Mouse (Mus musculus) small intestine, adult 2 months (tissue): ENCODE results near the gene Map2. TPM values are rescaled to one million over a fixed set of nuclear protein-coding genes. Genes with fewer than 3 reads are reported as not detected.

Source experiments
- H3K27ac ChIP-seq: fragments of 200-500 bp; 2 replicates; pipeline ENCODE4 v1.5.1; 2012; ENCODE audit warnings: low read depth, low read length, control low read depth, inconsistent platforms; ENCODE audit not compliant: insufficient read depth
- H3K27me3 ChIP-seq: fragments of 200-500 bp; 2 replicates; pipeline ENCODE4 v1.6.1; 2012; ENCODE audit warnings: mild to moderate bottlenecking, moderate library complexity, low read length, inconsistent platforms; ENCODE audit not compliant: control insufficient read depth, insufficient read depth
- H3K36me3 ChIP-seq: fragments of 200-500 bp; 2 replicates; pipeline ENCODE4 v1.6.1; 2012; ENCODE audit warnings: mild to moderate bottlenecking, low read length, control low read depth, inconsistent platforms; ENCODE audit not compliant: control insufficient read depth, insufficient read depth
- H3K4me1 ChIP-seq: fragments of 200-500 bp; 2 replicates; pipeline ENCODE4 v1.6.1; 2012; ENCODE audit warnings: low read length, inconsistent platforms, mixed read lengths; ENCODE audit not compliant: control insufficient read depth, insufficient read depth, insufficient read length
- H3K4me3 ChIP-seq: fragments of 200-500 bp; 2 replicates; pipeline ENCODE4 v1.5.1; 2012; ENCODE audit warnings: low read depth, mild to moderate bottlenecking, control low read depth, inconsistent platforms, low read length, moderate library complexity
- CTCF ChIP-seq: fragments of 200-500 bp; IDR thresholded peaks from 2 replicates; pipeline ENCODE4 v1.5.1; 2012; ENCODE audit warnings: low read depth, mild to moderate bottlenecking, control low read depth, inconsistent platforms, low read length, moderate library complexity, mixed read lengths; ENCODE audit not compliant: insufficient replicate concordance, insufficient read length; ENCODE audit errors: extremely low read depth
- POLR2A ChIP-seq: fragments of 200-500 bp; IDR thresholded peaks from 2 replicates; pipeline ENCODE4 v1.6.1; 2012; ENCODE audit warnings: low read depth, mild to moderate bottlenecking, control low read depth, inconsistent platforms, low read length, moderate library complexity
- WGBS: fragments of 180-500 bp; shearing (Covaris S2); methylation state at CpG from one replicate; pipeline ENCODE4 v1.1.7; 2018; 5-methylcytosine and 5-hydroxymethylcytosine counted together
- polyA plus RNA-seq: library from polyadenylated mRNA; depleted of rRNA; stranded (reverse); fragments of >200 nt; gene quantifications from 2 replicates; pipeline ENCODE4 v1.2.3, GENCODE M21; 2012

Gene Map2
- polyA plus RNA-seq, 1 experiment = 1.3 TPM

- TF ChIP-seq CTCF = no peak
- no peak for TF ChIP-seq POLR2A
- WGBS = 38% methylated on average over 1 of the region's 1 CpGs
These were observed 164.1 kb downstream of the Map2 start for GRCm38 (mm10) chr1:66339213-66339612.

DNA sequence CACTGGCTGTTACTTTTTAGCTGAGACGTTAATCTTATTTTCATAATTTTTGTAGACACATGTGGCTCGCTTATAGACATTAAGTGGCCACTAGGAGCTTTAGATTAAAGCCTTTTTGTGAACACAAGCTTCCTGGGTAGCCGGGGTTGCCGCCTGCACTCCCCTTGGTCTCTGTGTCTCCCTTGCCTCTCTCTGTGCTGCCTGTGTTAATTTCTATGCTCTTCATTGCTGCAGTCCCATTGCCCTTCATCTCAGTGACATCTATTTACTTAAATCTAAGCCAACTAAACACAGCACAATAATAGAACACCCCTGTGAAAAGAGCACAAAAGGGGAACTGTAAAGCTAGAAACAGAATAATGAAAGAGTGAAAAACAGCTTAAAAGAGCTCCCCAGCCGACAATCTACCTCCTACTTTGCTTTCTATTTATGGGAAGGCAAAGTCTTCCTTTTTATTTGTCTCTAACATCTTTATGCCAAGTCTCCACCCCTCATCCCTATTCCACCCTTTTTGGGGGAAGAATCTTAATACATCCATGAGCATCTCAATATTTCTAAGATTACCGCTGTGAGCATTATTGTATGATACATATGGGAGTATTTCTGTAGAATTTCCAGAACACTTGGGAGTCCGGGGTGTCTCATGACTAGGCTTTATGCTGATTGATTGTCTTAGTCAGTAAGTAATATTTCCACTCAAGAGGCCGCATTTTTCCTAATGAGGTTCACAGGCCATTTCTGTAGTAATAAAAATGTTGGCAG lies 173.5 kb downstream of the Map2 start:
- no peak for TF ChIP-seq CTCF
- Histone ChIP-seq H3K27ac (no peak overlapping the region), H3K27me3 (no peaks in the 10 kb centered on the region), H3K36me3 (no peaks in the 10 kb centered on the region), H3K4me1 (no peaks in the 10 kb centered on the region), H3K4me3 (no peak overlapping the region)
- 74% methylated on average over 8 of the region's 8 CpGs for WGBS

More at GRCm38 (mm10) chr1:66339213-66339612, 164.1 kb downstream of the Map2 start:
- Histone ChIP-seq H3K27ac (no peak overlapping the region), H3K4me1 (no peaks in the 10 kb centered on the region), H3K4me3 (no peak overlapping the region), H3K27me3 (no peaks in the 10 kb centered on the region), H3K36me3 (no peaks in the 10 kb centered on the region)

GRCm38 (mm10) chr1:66349166-66349835 lies 174.2 kb downstream of the Map2 start:
- H3K27me3 ChIP-seq = no peaks in the 10 kb centered on the region
- TF ChIP-seq CTCF = no peak
- TF ChIP-seq POLR2A = no peak
- H3K27ac ChIP-seq = no peak overlapping the region
- WGBS = 89% methylated on average over 3 of the region's 3 CpGs
- H3K36me3 ChIP-seq = no peaks in the 10 kb centered on the region
- no peaks in the 10 kb centered on the region for H3K4me1 ChIP-seq
- H3K4me3 ChIP-seq = no peak overlapping the region

DNA sequence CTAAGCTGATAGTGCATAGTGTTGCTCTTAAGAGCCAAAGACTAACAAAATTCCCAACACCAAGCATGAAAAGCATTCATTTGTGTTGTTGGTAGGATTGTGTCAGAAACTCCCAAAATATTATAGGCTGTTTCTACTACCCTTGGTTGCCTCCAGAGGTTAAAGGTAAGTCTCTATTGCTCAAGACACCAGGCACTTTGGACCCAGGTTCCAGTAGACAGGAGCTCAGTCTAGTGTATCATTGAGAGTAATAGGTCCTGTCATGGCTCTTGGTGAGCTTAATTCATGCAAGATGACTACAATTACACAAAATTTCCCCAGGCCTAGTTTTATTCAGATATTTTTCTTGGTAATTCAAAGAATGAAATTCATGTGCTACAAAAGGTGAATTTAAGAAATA lies 176.3 kb downstream of the Map2 start:
- Histone ChIP-seq H3K27ac (no peak overlapping the region), H3K36me3 (no peaks in the 10 kb centered on the region), H3K4me1 (no peaks in the 10 kb centered on the region), H3K4me3 (no peak overlapping the region), H3K27me3 (no peaks in the 10 kb centered on the region)
- TF ChIP-seq CTCF (no peak), POLR2A (no peak)

DNA sequence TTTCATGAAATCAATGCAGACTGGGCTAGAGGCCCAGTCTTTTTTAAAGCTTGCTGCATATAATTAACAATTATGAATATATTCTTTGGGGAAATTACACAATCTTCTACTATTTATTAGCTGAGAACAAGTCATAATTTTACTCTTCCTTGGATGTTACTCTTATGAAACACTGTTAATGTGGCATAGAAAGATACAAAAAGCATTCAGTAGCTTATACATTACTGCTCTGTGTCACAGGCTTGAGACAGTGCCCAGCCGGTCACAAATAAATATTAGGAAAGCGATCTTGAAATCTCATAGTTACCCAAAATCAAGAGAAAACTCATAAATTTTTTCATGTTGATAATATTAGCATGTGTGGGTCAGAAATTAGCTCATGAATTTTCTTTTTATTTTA lies 186.7 kb downstream of the Map2 start:
- Histone ChIP-seq H3K4me3 (no peak overlapping the region), H3K4me1 (no peaks in the 10 kb centered on the region), H3K27ac (no peak overlapping the region), H3K27me3 (no peaks in the 10 kb centered on the region), H3K36me3 (no peaks in the 10 kb centered on the region)
- 80% methylated on average over 2 of the region's 2 CpGs for WGBS
- no peak for TF ChIP-seq CTCF
- no peak for TF ChIP-seq POLR2A

- TF ChIP-seq POLR2A = no peak
- TF ChIP-seq CTCF = no peak
- no peaks in the 10 kb centered on the region for H3K36me3 ChIP-seq
- H3K27ac ChIP-seq = no peak overlapping the region
- no peak overlapping the region for H3K4me3 ChIP-seq
- no peaks in the 10 kb centered on the region for H3K4me1 ChIP-seq
- no peaks in the 10 kb centered on the region for H3K27me3 ChIP-seq
- WGBS = 81% methylated on average over 9 of the region's 9 CpGs
These were observed 188.2 kb downstream of the Map2 start for GRCm38 (mm10) chr1:66363285-66363684.

DNA sequence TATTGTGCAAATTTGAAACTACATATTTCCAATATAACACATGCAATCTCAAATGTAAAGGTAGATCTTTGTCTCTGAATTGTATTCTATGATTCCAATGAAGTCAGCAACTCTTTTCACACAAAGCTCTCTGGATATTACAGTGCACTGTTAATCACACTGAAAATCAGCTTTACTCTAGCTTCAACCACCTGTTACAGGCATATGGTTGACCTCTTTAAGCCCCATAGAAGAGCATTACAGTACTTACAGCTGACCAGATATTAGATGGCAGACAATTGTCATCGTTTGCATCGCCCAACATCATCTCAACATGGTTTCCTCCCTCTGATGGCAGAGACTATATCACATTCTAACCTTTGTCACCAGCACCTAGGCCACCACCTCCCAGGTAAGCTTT lies 189.3 kb downstream of the Map2 start:
- H3K4me3 ChIP-seq = no peak overlapping the region
- no peaks in the 10 kb centered on the region for H3K36me3 ChIP-seq
- H3K27me3 ChIP-seq = no peaks in the 10 kb centered on the region
- H3K27ac ChIP-seq = no peak overlapping the region
- no peak for TF ChIP-seq POLR2A
- no peak for TF ChIP-seq CTCF
- H3K4me1 ChIP-seq = no peaks in the 10 kb centered on the region
- WGBS = 91% methylated on average over 2 of the region's 2 CpGs
